Mouse (Mus musculus): ENCODE results near the gene Slc29a3. TPM values are rescaled to one million over a fixed set of nuclear protein-coding genes. Genes with fewer than 3 reads are reported as not detected.
A peak's percentile ranks its signal among the peaks of the same experiment; 100 is the strongest.

Gene Slc29a3
- polyA plus RNA-seq, 1 experiment from 2014 or later: 8.0 TPM

- ATAC-seq (replicated peaks; ENCODE audit: low FRiP score): peak; percentile 67
- WGBS: under 1% methylated on average over 76 of the region's 76 CpGs
- Histone ChIP-seq H3K9ac (ENCODE audit: low read length) (peak overlapping the region; percentile 30), H3K4me2 (ENCODE audit: low read depth, low read length, severe bottlenecking) (peak overlapping the region; percentile 93), H3K27me3 (ENCODE audit: control insufficient read depth, insufficient read depth, low read length) (peaks cover 49% of the 10 kb centered on the region), H3K36me3 (ENCODE audit: control insufficient read depth, insufficient read depth, low read length) (no peaks in the 10 kb centered on the region), H3K4me3 (ENCODE audit: low read depth, low read length) (peak overlapping the region; percentile 39), H3K4me1 (replicated peaks; ENCODE audit: control insufficient read depth, insufficient read depth, low read length) (peaks cover 14% of the 10 kb centered on the region), H3K9me3 (ENCODE audit: control insufficient read depth, low read length) (no peaks in the 10 kb centered on the region), H3K27ac (ENCODE audit: low read depth, low read length) (no peak overlapping the region)
- peak; percentile 83 for DNase-seq (ENCODE audit: low spot score)
These were observed 65.4 kb downstream of the Slc29a3 start for GRCm38 (mm10) chr10:60687011-60687776.

GRCm38 (mm10) chr10:60686641-60686975, 66.0 kb downstream of the Slc29a3 start:
- under 1% methylated on average over 31 of the region's 37 CpGs for WGBS
- Histone ChIP-seq H3K4me1 (replicated peaks; ENCODE audit: control insufficient read depth, insufficient read depth, low read length) (peaks cover 14% of the 10 kb centered on the region), H3K9ac (ENCODE audit: low read length) (no peak overlapping the region; the same call in 1 of the 2 replicates), H3K4me3 (ENCODE audit: low read depth, low read length) (peak overlapping the region; percentile 39), H3K27ac (ENCODE audit: low read depth, low read length) (no peak overlapping the region), H3K4me2 (ENCODE audit: low read depth, low read length, severe bottlenecking) (peak overlapping the region; percentile 93), H3K36me3 (ENCODE audit: control insufficient read depth, insufficient read depth, low read length) (no peaks in the 10 kb centered on the region), H3K27me3 (ENCODE audit: control insufficient read depth, insufficient read depth, low read length) (peaks cover 49% of the 10 kb centered on the region), H3K9me3 (ENCODE audit: control insufficient read depth, low read length) (no peaks in the 10 kb centered on the region)
- DNase-seq (ENCODE audit: low spot score) (peak; percentile 59), ATAC-seq (replicated peaks; ENCODE audit: low FRiP score) (no peak)

GRCm38 (mm10) chr10:60685764-60686640, 66.6 kb downstream of the Slc29a3 start:
- peak; percentile 28; the same call in 1 of the 2 replicates for ATAC-seq (replicated peaks; ENCODE audit: low FRiP score)
- DNase-seq (ENCODE audit: low spot score): no peak
- peaks cover 49% of the 10 kb centered on the region for H3K27me3 ChIP-seq (ENCODE audit: control insufficient read depth, insufficient read depth, low read length)
- peak overlapping the region; percentile 39 for H3K4me3 ChIP-seq (ENCODE audit: low read depth, low read length)
- H3K9ac ChIP-seq (ENCODE audit: low read length): no peak overlapping the region
- no peaks in the 10 kb centered on the region for H3K36me3 ChIP-seq (ENCODE audit: control insufficient read depth, insufficient read depth, low read length)
- no peak overlapping the region for H3K27ac ChIP-seq (ENCODE audit: low read depth, low read length)
- peak overlapping the region; percentile 93 for H3K4me2 ChIP-seq (ENCODE audit: low read depth, low read length, severe bottlenecking)
- H3K9me3 ChIP-seq (ENCODE audit: control insufficient read depth, low read length): no peaks in the 10 kb centered on the region
- peaks cover 14% of the 10 kb centered on the region for H3K4me1 ChIP-seq (replicated peaks; ENCODE audit: control insufficient read depth, insufficient read depth, low read length)
- WGBS: 8% methylated on average over 50 of the region's 50 CpGs

GRCm38 (mm10) chr10:60678926-60679325, 73.7 kb downstream of the Slc29a3 start:
- no peak overlapping the region for H3K4me2 ChIP-seq (ENCODE audit: low read depth, low read length, severe bottlenecking)
- H3K9ac ChIP-seq (ENCODE audit: low read length): no peak overlapping the region
- no peak overlapping the region for H3K27ac ChIP-seq (ENCODE audit: low read depth, low read length)
- H3K4me3 ChIP-seq (ENCODE audit: low read depth, low read length): no peak overlapping the region
- DNase-seq (ENCODE audit: low spot score) (no peak), ATAC-seq (replicated peaks; ENCODE audit: low FRiP score) (no peak)
- no peaks in the 10 kb centered on the region for H3K9me3 ChIP-seq (ENCODE audit: control insufficient read depth, low read length)
- no peaks in the 10 kb centered on the region for H3K4me1 ChIP-seq (replicated peaks; ENCODE audit: control insufficient read depth, insufficient read depth, low read length)
- H3K36me3 ChIP-seq (ENCODE audit: control insufficient read depth, insufficient read depth, low read length): no peaks in the 10 kb centered on the region
- no peaks in the 10 kb centered on the region for H3K27me3 ChIP-seq (ENCODE audit: control insufficient read depth, insufficient read depth, low read length)
- WGBS: 84% methylated on average over 3 of the region's 3 CpGs

GRCm38 (mm10) chr10:60677319-60677718, 75.3 kb downstream of the Slc29a3 start:
- DNase-seq (ENCODE audit: low spot score) (no peak), ATAC-seq (replicated peaks; ENCODE audit: low FRiP score) (no peak)
- no peak overlapping the region for H3K27ac ChIP-seq (ENCODE audit: low read depth, low read length)
- H3K4me2 ChIP-seq (ENCODE audit: low read depth, low read length, severe bottlenecking): no peak overlapping the region
- 80% methylated on average over 4 of the region's 4 CpGs for WGBS
- no peaks in the 10 kb centered on the region for H3K4me1 ChIP-seq (replicated peaks; ENCODE audit: control insufficient read depth, insufficient read depth, low read length)
- no peaks in the 10 kb centered on the region for H3K9me3 ChIP-seq (ENCODE audit: control insufficient read depth, low read length)
- H3K9ac ChIP-seq (ENCODE audit: low read length): no peak overlapping the region
- H3K4me3 ChIP-seq (ENCODE audit: low read depth, low read length): no peak overlapping the region
- no peaks in the 10 kb centered on the region for H3K27me3 ChIP-seq (ENCODE audit: control insufficient read depth, insufficient read depth, low read length)
- H3K36me3 ChIP-seq (ENCODE audit: control insufficient read depth, insufficient read depth, low read length): no peaks in the 10 kb centered on the region

- 84% methylated on average over 8 of the region's 8 CpGs for WGBS
- no peaks in the 10 kb centered on the region for H3K27me3 ChIP-seq (ENCODE audit: control insufficient read depth, insufficient read depth, low read length)
- no peak for DNase-seq (ENCODE audit: low spot score)
- H3K9ac ChIP-seq (ENCODE audit: low read length): no peak overlapping the region
- H3K4me1 ChIP-seq (replicated peaks; ENCODE audit: control insufficient read depth, insufficient read depth, low read length): no peaks in the 10 kb centered on the region
- ATAC-seq (replicated peaks; ENCODE audit: low FRiP score): no peak
- no peak overlapping the region for H3K27ac ChIP-seq (ENCODE audit: low read depth, low read length)
- H3K4me3 ChIP-seq (ENCODE audit: low read depth, low read length): no peak overlapping the region
- no peaks in the 10 kb centered on the region for H3K9me3 ChIP-seq (ENCODE audit: control insufficient read depth, low read length)
- H3K4me2 ChIP-seq (ENCODE audit: low read depth, low read length, severe bottlenecking): no peak overlapping the region
- H3K36me3 ChIP-seq (ENCODE audit: control insufficient read depth, insufficient read depth, low read length): no peaks in the 10 kb centered on the region
These were observed 82.4 kb downstream of the Slc29a3 start for GRCm38 (mm10) chr10:60670166-60670565.

GRCm38 (mm10) chr10:60668591-60668990, 84.0 kb downstream of the Slc29a3 start:
- Histone ChIP-seq H3K4me3 (ENCODE audit: low read depth, low read length) (no peak overlapping the region), H3K27ac (ENCODE audit: low read depth, low read length) (no peak overlapping the region), H3K36me3 (ENCODE audit: control insufficient read depth, insufficient read depth, low read length) (no peaks in the 10 kb centered on the region), H3K9me3 (ENCODE audit: control insufficient read depth, low read length) (no peaks in the 10 kb centered on the region), H3K27me3 (ENCODE audit: control insufficient read depth, insufficient read depth, low read length) (no peaks in the 10 kb centered on the region), H3K9ac (ENCODE audit: low read length) (no peak overlapping the region), H3K4me2 (ENCODE audit: low read depth, low read length, severe bottlenecking) (no peak overlapping the region), H3K4me1 (replicated peaks; ENCODE audit: control insufficient read depth, insufficient read depth, low read length) (no peaks in the 10 kb centered on the region)
- DNase-seq (ENCODE audit: low spot score) (no peak), ATAC-seq (replicated peaks; ENCODE audit: low FRiP score) (no peak)
- WGBS: 89% methylated on average over 3 of the region's 3 CpGs

All from forebrain, embryonic 11.5 days (tissue).